Mouse (Mus musculus): ENCODE data around the gene Itpr1. TPM values are rescaled to one million over a fixed set of nuclear protein-coding genes. Genes with fewer than 3 reads are reported as not detected.

Gene Itpr1
- polyA plus RNA-seq, 1 experiment = 4.7 TPM

DNA sequence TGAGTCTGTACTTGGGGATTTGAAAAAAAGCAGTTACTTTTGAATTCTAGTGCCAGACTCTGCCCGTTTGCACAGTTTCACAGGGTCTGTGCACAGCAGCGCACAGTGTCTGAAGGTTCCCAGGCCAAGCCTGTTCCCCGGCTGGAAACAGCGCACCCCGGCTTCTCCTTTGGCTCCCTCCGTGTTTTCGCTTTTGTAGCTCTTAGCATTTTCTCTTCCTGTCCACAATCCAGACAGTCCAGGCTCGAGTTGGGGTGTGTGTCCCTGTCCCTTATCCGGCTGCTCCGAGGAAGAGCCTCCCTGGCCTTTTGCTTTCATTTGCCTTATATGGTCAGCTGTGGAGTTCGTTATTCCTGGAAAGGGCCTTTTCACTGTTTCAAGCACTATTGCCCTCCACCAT is 93.3 kb downstream of the Itpr1 start:
- no peaks in the 10 kb centered on the region for H3K27me3 ChIP-seq (ENCODE audit: control insufficient read depth, insufficient read depth, low read length)
- WGBS = 53% methylated on average over 11 of the region's 11 CpGs
- H3K27ac ChIP-seq (ENCODE audit: insufficient read depth, low read depth, low read length) = peak overlapping the region; percentile 76
- no peaks in the 10 kb centered on the region for H3K36me3 ChIP-seq (ENCODE audit: control insufficient read depth, insufficient read depth, low read length)
- H3K4me1 ChIP-seq (ENCODE audit: control insufficient read depth, insufficient read depth, insufficient read length, low read length) = no peaks in the 10 kb centered on the region; the same call in 1 of the 2 replicates
- H3K4me3 ChIP-seq (ENCODE audit: low read depth, low read length) = peak overlapping the region; percentile 37
- no peak for TF ChIP-seq CTCF (IDR thresholded peaks at IDR 0.05; ENCODE audit: extremely low read depth, insufficient read length, insufficient replicate concordance, low read depth, low read length)
- no peak for TF ChIP-seq POLR2A (IDR thresholded peaks at IDR 0.05; ENCODE audit: low read depth, low read length)

DNA sequence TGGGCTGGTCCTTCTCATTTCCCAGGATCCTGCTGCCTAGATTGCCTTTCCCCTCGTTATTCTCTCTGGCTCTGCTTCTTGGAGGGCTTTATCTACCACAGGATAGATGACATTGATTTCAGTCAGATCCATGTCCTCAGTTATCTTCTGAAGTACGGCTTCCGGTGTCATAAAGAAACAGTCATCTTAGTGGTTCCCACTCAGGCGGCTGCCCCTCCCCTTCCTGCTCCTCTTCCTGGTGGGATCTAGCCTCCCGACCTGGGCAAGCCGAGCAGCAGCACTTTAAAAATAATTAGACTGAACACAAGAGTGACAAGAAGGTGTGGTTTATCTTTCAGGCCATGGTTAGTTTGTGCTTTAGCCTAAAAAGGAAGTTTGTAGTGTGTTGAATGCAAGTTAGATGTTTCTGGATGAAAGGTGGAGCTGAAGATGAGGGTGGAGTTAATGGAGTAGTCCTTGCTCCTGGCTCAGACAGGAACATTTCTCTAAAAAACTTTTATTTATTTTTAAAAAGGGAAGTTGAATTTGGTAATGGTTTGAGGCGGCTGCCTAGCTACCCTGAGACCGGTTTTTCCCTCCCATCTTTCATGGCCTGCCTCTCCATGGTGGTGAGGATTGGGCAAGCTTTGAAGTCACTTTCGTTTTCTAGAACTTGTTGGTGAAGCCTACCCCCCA is 94.2 kb downstream of the Itpr1 start:
- WGBS = 51% methylated on average over 9 of the region's 9 CpGs
- no peak overlapping the region for H3K4me3 ChIP-seq (ENCODE audit: low read depth, low read length)
- TF ChIP-seq CTCF (IDR thresholded peaks at IDR 0.05; ENCODE audit: extremely low read depth, insufficient read length, insufficient replicate concordance, low read depth, low read length) = no peak
- TF ChIP-seq POLR2A (IDR thresholded peaks at IDR 0.05; ENCODE audit: low read depth, low read length) = no peak

DNA sequence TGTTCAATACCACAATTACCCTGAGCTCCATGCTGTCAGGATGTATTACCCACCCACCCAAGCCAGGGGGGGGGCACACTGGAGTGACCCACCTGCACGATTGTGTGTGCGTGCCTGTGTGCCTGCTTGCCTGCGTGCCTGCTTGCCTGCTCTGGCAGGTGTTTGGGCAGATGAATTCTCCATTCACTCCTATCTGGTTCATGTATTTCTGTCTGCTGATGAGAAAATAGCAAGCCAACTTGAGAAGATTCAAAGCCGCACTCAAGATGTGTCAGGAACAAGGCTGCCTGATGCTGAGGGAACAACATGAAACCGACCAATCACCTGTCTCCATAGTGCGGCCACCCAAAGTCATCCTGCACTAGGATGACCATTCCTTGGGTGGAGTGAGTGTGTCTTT is 94.9 kb downstream of the Itpr1 start:
- Histone ChIP-seq H3K4me1 (ENCODE audit: control insufficient read depth, insufficient read depth, insufficient read length, low read length) (no peaks in the 10 kb centered on the region; the same call in 1 of the 2 replicates), H3K27ac (ENCODE audit: insufficient read depth, low read depth, low read length) (no peak overlapping the region), H3K4me3 (ENCODE audit: low read depth, low read length) (no peak overlapping the region), H3K36me3 (ENCODE audit: control insufficient read depth, insufficient read depth, low read length) (no peaks in the 10 kb centered on the region), H3K27me3 (ENCODE audit: control insufficient read depth, insufficient read depth, low read length) (no peaks in the 10 kb centered on the region)
- TF ChIP-seq CTCF (IDR thresholded peaks at IDR 0.05; ENCODE audit: extremely low read depth, insufficient read length, insufficient replicate concordance, low read depth, low read length) (no peak), POLR2A (IDR thresholded peaks at IDR 0.05; ENCODE audit: low read depth, low read length) (no peak)
- WGBS = 92% methylated on average over 6 of the region's 6 CpGs

More for the DNA sequence above, 94.2 kb downstream of the Itpr1 start:
- H3K27ac ChIP-seq (ENCODE audit: insufficient read depth, low read depth, low read length) = peak overlapping the region; percentile 76
- H3K27me3 ChIP-seq (ENCODE audit: control insufficient read depth, insufficient read depth, low read length) = no peaks in the 10 kb centered on the region
- H3K36me3 ChIP-seq (ENCODE audit: control insufficient read depth, insufficient read depth, low read length) = no peaks in the 10 kb centered on the region
- H3K4me1 ChIP-seq (ENCODE audit: control insufficient read depth, insufficient read depth, insufficient read length, low read length) = no peaks in the 10 kb centered on the region; the same call in 1 of the 2 replicates

- no peaks in the 10 kb centered on the region for H3K27me3 ChIP-seq (ENCODE audit: control insufficient read depth, insufficient read depth, low read length)
- H3K4me3 ChIP-seq (ENCODE audit: low read depth, low read length) = no peak overlapping the region
- H3K27ac ChIP-seq (ENCODE audit: insufficient read depth, low read depth, low read length) = no peak overlapping the region
- H3K4me1 ChIP-seq (ENCODE audit: control insufficient read depth, insufficient read depth, insufficient read length, low read length) = no peaks in the 10 kb centered on the region; the same call in 1 of the 2 replicates
- TF ChIP-seq CTCF (IDR thresholded peaks at IDR 0.05; ENCODE audit: extremely low read depth, insufficient read length, insufficient replicate concordance, low read depth, low read length) = no peak
- TF ChIP-seq POLR2A (IDR thresholded peaks at IDR 0.05; ENCODE audit: low read depth, low read length) = no peak
- WGBS = 74% methylated on average over 8 of the region's 8 CpGs
- H3K36me3 ChIP-seq (ENCODE audit: control insufficient read depth, insufficient read depth, low read length) = no peaks in the 10 kb centered on the region
Measured at GRCm38 (mm10) chr6:108309391-108310182, 96.7 kb downstream of the Itpr1 start.

DNA sequence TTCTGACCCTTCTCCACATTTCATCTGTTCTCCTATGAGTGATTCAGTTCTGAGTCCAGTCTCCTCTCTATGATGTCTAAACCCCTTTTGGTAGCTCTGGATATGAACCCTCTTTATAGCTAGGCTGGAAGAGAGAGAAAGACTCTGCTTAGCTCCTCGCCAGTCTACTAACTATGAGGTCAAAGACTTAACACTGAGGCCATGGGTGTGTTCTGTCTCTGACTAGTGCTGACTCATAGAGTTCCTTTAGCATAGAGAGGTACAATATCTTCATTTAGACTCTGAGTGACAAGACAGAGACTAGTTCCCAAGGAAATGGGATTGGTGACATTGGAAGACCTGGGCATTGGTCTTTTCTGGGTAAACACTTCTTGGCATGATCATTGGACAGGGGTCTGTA is 100.2 kb downstream of the Itpr1 start:
- WGBS = 72% methylated on average over 1 of the region's 1 CpGs
- no peak for TF ChIP-seq CTCF (IDR thresholded peaks at IDR 0.05; ENCODE audit: extremely low read depth, insufficient read length, insufficient replicate concordance, low read depth, low read length)
- TF ChIP-seq POLR2A (IDR thresholded peaks at IDR 0.05; ENCODE audit: low read depth, low read length) = no peak

GRCm38 (mm10) chr6:108313997-108314396 is 101.1 kb downstream of the Itpr1 start:
- Histone ChIP-seq H3K27me3 (ENCODE audit: control insufficient read depth, insufficient read depth, low read length) (no peaks in the 10 kb centered on the region), H3K27ac (ENCODE audit: insufficient read depth, low read depth, low read length) (no peak overlapping the region), H3K4me3 (ENCODE audit: low read depth, low read length) (no peak overlapping the region), H3K4me1 (ENCODE audit: control insufficient read depth, insufficient read depth, insufficient read length, low read length) (0 out of 2 replicates have a peak, but pooled peaks cover 1% of the 10 kb centered on the region), H3K36me3 (ENCODE audit: control insufficient read depth, insufficient read depth, low read length) (no peaks in the 10 kb centered on the region)
- TF ChIP-seq CTCF (IDR thresholded peaks at IDR 0.05; ENCODE audit: extremely low read depth, insufficient read length, insufficient replicate concordance, low read depth, low read length) (no peak), POLR2A (IDR thresholded peaks at IDR 0.05; ENCODE audit: low read depth, low read length) (no peak)
- WGBS = 91% methylated on average over 1 of the region's 1 CpGs

More for the DNA sequence above, 100.2 kb downstream of the Itpr1 start:
- no peaks in the 10 kb centered on the region for H3K27me3 ChIP-seq (ENCODE audit: control insufficient read depth, insufficient read depth, low read length)
- no peak overlapping the region for H3K27ac ChIP-seq (ENCODE audit: insufficient read depth, low read depth, low read length)
- 0 out of 2 replicates have a peak, but pooled peaks cover 1% of the 10 kb centered on the region for H3K4me1 ChIP-seq (ENCODE audit: control insufficient read depth, insufficient read depth, insufficient read length, low read length)
- no peaks in the 10 kb centered on the region for H3K36me3 ChIP-seq (ENCODE audit: control insufficient read depth, insufficient read depth, low read length)
- no peak overlapping the region for H3K4me3 ChIP-seq (ENCODE audit: low read depth, low read length)

DNA sequence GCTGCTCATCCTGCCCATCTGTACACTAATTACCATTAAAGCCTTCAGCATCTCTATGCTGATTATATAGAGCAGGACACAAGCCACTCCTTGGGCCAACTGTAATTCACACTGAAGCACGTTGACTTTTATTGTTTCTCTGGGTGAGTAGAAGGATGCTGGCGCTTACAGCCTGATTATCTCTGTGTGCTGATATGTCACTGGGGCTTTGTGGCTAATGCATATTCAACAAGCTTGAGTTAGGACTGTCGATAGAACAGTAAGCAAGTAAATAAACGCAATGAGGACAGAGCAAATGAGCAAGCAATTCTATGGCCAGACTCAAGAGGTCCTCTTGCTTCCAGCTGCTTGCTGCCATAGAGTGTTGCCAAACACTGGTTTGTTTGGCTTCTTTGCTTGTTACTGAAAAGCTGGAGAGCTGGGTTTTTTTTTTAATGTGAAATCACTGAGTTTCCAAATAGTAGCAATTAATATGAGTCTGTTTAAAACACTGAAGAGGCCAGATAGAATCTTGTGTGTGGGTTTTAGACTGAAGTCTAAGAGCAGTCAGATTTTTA is 103.5 kb downstream of the Itpr1 start:
- 49% methylated on average over 4 of the region's 4 CpGs for WGBS
- Histone ChIP-seq H3K4me1 (ENCODE audit: control insufficient read depth, insufficient read depth, insufficient read length, low read length) (0 out of 2 replicates have a peak, but pooled peaks cover 1% of the 10 kb centered on the region), H3K27me3 (ENCODE audit: control insufficient read depth, insufficient read depth, low read length) (no peaks in the 10 kb centered on the region), H3K36me3 (ENCODE audit: control insufficient read depth, insufficient read depth, low read length) (no peaks in the 10 kb centered on the region), H3K27ac (ENCODE audit: insufficient read depth, low read depth, low read length) (no peak overlapping the region), H3K4me3 (ENCODE audit: low read depth, low read length) (no peak overlapping the region)
- TF ChIP-seq CTCF (IDR thresholded peaks at IDR 0.05; ENCODE audit: extremely low read depth, insufficient read length, insufficient replicate concordance, low read depth, low read length) (no peak), POLR2A (IDR thresholded peaks at IDR 0.05; ENCODE audit: low read depth, low read length) (no peak)
